Mouse (Mus musculus) spleen, adult 2 months (tissue): ENCODE measurements around the gene Col27a1. TPM values are rescaled to one million over a fixed set of nuclear protein-coding genes. Genes with fewer than 3 reads are reported as not detected.

Experiments used
- DNase-seq, 2 experiments: peaks; one replicate each; pipeline versions ENCODE4 v3.0.0 to v3.0.0-alpha.2; 2012 to 2021; ENCODE audit warnings: low spot score in 2 of 2, low read depth in 1 of 2
- H3K27ac ChIP-seq: fragments of 200-500 bp; 2 replicates; pipeline ENCODE4 v1.5.1; 2012; ENCODE audit warnings: low read length, inconsistent platforms; ENCODE audit not compliant: insufficient read depth
- H3K27me3 ChIP-seq: fragments of 200-500 bp; 2 replicates; pipeline ENCODE4 v1.6.1; 2012; ENCODE audit warnings: mild to moderate bottlenecking, moderate library complexity, low read length, inconsistent platforms; ENCODE audit not compliant: control insufficient read depth, insufficient read depth
- H3K36me3 ChIP-seq: fragments of 200-500 bp; 2 replicates; pipeline ENCODE4 v1.6.1; 2012; ENCODE audit warnings: mild to moderate bottlenecking, low read length, inconsistent platforms; ENCODE audit not compliant: control insufficient read depth, insufficient read depth
- H3K4me1 ChIP-seq: fragments of 200-500 bp; 2 replicates; pipeline ENCODE4 v1.6.1; 2011; ENCODE audit warnings: inconsistent platforms; ENCODE audit not compliant: control insufficient read depth, insufficient read depth, insufficient read length
- H3K4me3 ChIP-seq: fragments of 200-500 bp; 2 replicates; pipeline ENCODE4 v1.5.1; 2011; ENCODE audit warnings: mild to moderate bottlenecking, inconsistent platforms; ENCODE audit not compliant: insufficient read depth, insufficient read length; ENCODE audit errors: extremely low read depth
- CTCF ChIP-seq: fragments of 200-500 bp; IDR thresholded peaks from 2 replicates; pipeline ENCODE4 v1.5.1; 2011; ENCODE audit warnings: mild to moderate bottlenecking, inconsistent platforms; ENCODE audit not compliant: insufficient read depth, insufficient read length, insufficient replicate concordance; ENCODE audit errors: extremely low read depth
- POLR2A ChIP-seq: fragments of 200-500 bp; IDR thresholded peaks from 2 replicates; pipeline ENCODE4 v1.6.1; 2011; ENCODE audit warnings: low read depth, low read length, inconsistent platforms
- WGBS: fragments of 180-500 bp; shearing (Covaris S2); methylation state at CpG from one replicate; pipeline ENCODE4 v1.1.7; 2018; 5-methylcytosine and 5-hydroxymethylcytosine counted together
- polyA plus RNA-seq: library from polyadenylated mRNA; depleted of rRNA; stranded (reverse); fragments of >200 nt; gene quantifications from 2 replicates; pipeline ENCODE4 v1.2.3, GENCODE M21; 2012

The Col27a1 gene
- polyA plus RNA-seq, 1 experiment: 9.1 TPM

- no peak overlapping the region for H3K27ac ChIP-seq
- H3K4me1 ChIP-seq: no peaks in the 10 kb centered on the region
- 89% methylated on average over 2 of the region's 2 CpGs for WGBS
- H3K4me3 ChIP-seq: no peak overlapping the region
- TF ChIP-seq CTCF (no peak), POLR2A (no peak)
- no peaks in the 10 kb centered on the region for H3K36me3 ChIP-seq
- no peaks in the 10 kb centered on the region for H3K27me3 ChIP-seq
- DNase-seq: no peak
Observed at GRCm38 (mm10) chr4:63256371-63256770, 42.6 kb downstream of the Col27a1 start.

GRCm38 (mm10) chr4:63257346-63257745, 43.5 kb downstream of the Col27a1 start:
- Histone ChIP-seq H3K36me3 (no peaks in the 10 kb centered on the region), H3K27me3 (no peaks in the 10 kb centered on the region), H3K27ac (no peak overlapping the region), H3K4me1 (no peaks in the 10 kb centered on the region), H3K4me3 (no peak overlapping the region)
- TF ChIP-seq POLR2A (no peak), CTCF (no peak)
- no peak for DNase-seq
- 82% methylated on average over 7 of the region's 7 CpGs for WGBS

- DNase-seq: no peak
- no peak overlapping the region for H3K4me3 ChIP-seq
- TF ChIP-seq POLR2A (no peak), CTCF (no peak)
- 93% methylated on average over 14 of the region's 14 CpGs for WGBS
- no peaks in the 10 kb centered on the region for H3K27me3 ChIP-seq
- no peak overlapping the region for H3K27ac ChIP-seq
- no peaks in the 10 kb centered on the region for H3K36me3 ChIP-seq
- H3K4me1 ChIP-seq: no peaks in the 10 kb centered on the region
Observed at GRCm38 (mm10) chr4:63258096-63258495, 44.3 kb downstream of the Col27a1 start.

- no peak for DNase-seq
- Histone ChIP-seq H3K4me1 (no peaks in the 10 kb centered on the region), H3K4me3 (no peak overlapping the region), H3K27me3 (no peaks in the 10 kb centered on the region), H3K36me3 (no peaks in the 10 kb centered on the region), H3K27ac (no peak overlapping the region)
- WGBS: 95% methylated on average over 6 of the region's 6 CpGs
- TF ChIP-seq POLR2A (no peak), CTCF (no peak)
Observed at GRCm38 (mm10) chr4:63259066-63259465, 45.3 kb downstream of the Col27a1 start.

GRCm38 (mm10) chr4:63260506-63260905, 46.7 kb downstream of the Col27a1 start:
- Histone ChIP-seq H3K27ac (no peak overlapping the region), H3K36me3 (no peaks in the 10 kb centered on the region), H3K27me3 (no peaks in the 10 kb centered on the region), H3K4me1 (no peaks in the 10 kb centered on the region), H3K4me3 (no peak overlapping the region)
- DNase-seq: no peak
- WGBS: 88% methylated on average over 10 of the region's 10 CpGs
- TF ChIP-seq CTCF: no peak
- no peak for TF ChIP-seq POLR2A

GRCm38 (mm10) chr4:63262941-63263340, 49.1 kb downstream of the Col27a1 start:
- DNase-seq: no peak
- no peaks in the 10 kb centered on the region for H3K4me1 ChIP-seq
- WGBS: 100% methylated on average over 1 of the region's 1 CpGs
- no peak overlapping the region for H3K27ac ChIP-seq
- no peaks in the 10 kb centered on the region for H3K27me3 ChIP-seq
- H3K36me3 ChIP-seq: no peaks in the 10 kb centered on the region
- H3K4me3 ChIP-seq: no peak overlapping the region
- no peak for TF ChIP-seq POLR2A

- TF ChIP-seq CTCF: no peak
- TF ChIP-seq POLR2A: no peak
- Histone ChIP-seq H3K27ac (no peak overlapping the region), H3K27me3 (no peaks in the 10 kb centered on the region), H3K4me1 (no peaks in the 10 kb centered on the region), H3K36me3 (no peaks in the 10 kb centered on the region), H3K4me3 (no peak overlapping the region)
- DNase-seq: no peak
- WGBS: 92% methylated on average over 6 of the region's 6 CpGs
Observed at GRCm38 (mm10) chr4:63266276-63266675, 52.5 kb downstream of the Col27a1 start.

GRCm38 (mm10) chr4:63267121-63267520, 53.3 kb downstream of the Col27a1 start:
- Histone ChIP-seq H3K4me3 (no peak overlapping the region), H3K4me1 (no peaks in the 10 kb centered on the region), H3K27ac (no peak overlapping the region), H3K36me3 (no peaks in the 10 kb centered on the region), H3K27me3 (no peaks in the 10 kb centered on the region)
- TF ChIP-seq POLR2A: no peak
- no peak for TF ChIP-seq CTCF
- WGBS: 93% methylated on average over 4 of the region's 4 CpGs
- no peak for DNase-seq
